In the genomic region with DNA sequence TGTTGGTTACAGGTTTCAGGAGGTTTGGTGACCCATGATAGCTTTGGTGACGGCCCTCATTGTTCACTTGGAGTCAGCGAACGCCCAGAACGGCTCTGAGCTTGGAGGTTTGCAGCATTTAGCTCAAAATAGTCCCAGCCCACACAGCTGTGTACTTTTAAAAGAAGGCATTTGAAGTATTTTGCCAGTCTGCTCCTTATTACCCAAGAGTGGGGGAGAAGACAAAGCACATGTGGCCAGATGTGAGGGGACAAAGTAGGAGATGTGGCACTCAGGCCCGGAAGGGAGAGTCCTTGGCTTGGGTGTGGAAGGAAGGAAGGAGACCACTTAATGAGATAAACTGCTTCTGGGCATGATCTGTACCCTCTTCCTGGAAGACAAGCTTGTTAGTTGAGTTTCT, we compare ENCODE assay signal across 9 mouse cellular contexts. TPM values are rescaled to one million over a fixed set of nuclear protein-coding genes. Genes with fewer than 3 reads are reported as not detected.
DNase-seq lines count a peak whose midpoint lies in the region; ATAC-seq and TF ChIP-seq lines count a peak whose summit lies in the region.
"Had no signal": no experiment of that assay in that cellular context is flagged by ENCODE, and none has a peak within 500 bp of the region (broad histone marks: within the 10 kb centered on the region; RNA-seq: fewer than 3 reads in every experiment).

No protein-coding gene starts in this region.

- WGBS in kidney, adult 2 months: 55% methylated on average over 5 of the region's 5 CpGs
- 68% methylated on average over 5 of the region's 5 CpGs for WGBS in forebrain, embryonic 14.5 days
- WGBS in limb, embryonic 13.5 days: 27% methylated on average over 5 of the region's 5 CpGs
- 60% methylated on average over 5 of the region's 5 CpGs for WGBS in neural tube, embryonic 11.5 days

- no peak for DNase-seq in kidney, adult 2 months
- no peak for DNase-seq in kidney, adult 8-10 months
- DNase-seq in forebrain, embryonic 14.5 days (ENCODE audit: low spot score): no peak
- DNase-seq in neural tube, embryonic 11.5 days (ENCODE audit: low spot score): no peak
- DNase-seq in thymus, postnatal 0 days (ENCODE audit: low spot score): no peak
- DNase-seq in cerebellum, adult 11 months: no peak
- DNase-seq in thymus, postnatal 14 days: no peak
- DNase-seq: kidney, adult 11 months had no signal

- H3K4me1 ChIP-seq in kidney, adult 2 months (ENCODE audit: control insufficient read depth, insufficient read depth, low read length): no peaks in the 10 kb centered on the region
- no peaks in the 10 kb centered on the region; the same call in 1 of the 2 replicates for H3K4me1 ChIP-seq in forebrain, embryonic 14.5 days (ENCODE audit: control insufficient read depth, insufficient read depth, low read length)
- H3K4me1 ChIP-seq in limb, embryonic 13.5 days: peaks cover 40% of the 10 kb centered on the region
- H3K4me1 ChIP-seq in neural tube, embryonic 11.5 days (ENCODE audit: control insufficient read depth, insufficient read depth, low read length): peaks cover 7% of the 10 kb centered on the region; the same call in 1 of the 2 replicates

- no peak overlapping the region for H3K27ac ChIP-seq in kidney, adult 2 months (ENCODE audit: insufficient read depth, low read depth, low read length)
- H3K27ac ChIP-seq in forebrain, embryonic 14.5 days (ENCODE audit: low read depth, low read length): no peak overlapping the region
- H3K27ac ChIP-seq in limb, embryonic 13.5 days: peak overlapping the region; percentile 67
- no peak overlapping the region for H3K27ac ChIP-seq in neural tube, embryonic 11.5 days (ENCODE audit: low read depth, low read length)

- H3K4me2 ChIP-seq in forebrain, embryonic 14.5 days (ENCODE audit: low read length): peak overlapping the region; percentile 92
- H3K4me2 ChIP-seq in limb, embryonic 13.5 days (replicated peaks): peak overlapping the region; percentile 98
- peak overlapping the region; percentile 98 for H3K4me2 ChIP-seq in neural tube, embryonic 11.5 days (ENCODE audit: low read depth)

- no peaks in the 10 kb centered on the region for H3K36me3 ChIP-seq in kidney, adult 2 months (ENCODE audit: control insufficient read depth, insufficient read depth, low read length)
- no peaks in the 10 kb centered on the region for H3K36me3 ChIP-seq in forebrain, embryonic 14.5 days (ENCODE audit: control insufficient read depth, insufficient read depth, low read length)
- H3K36me3 ChIP-seq in limb, embryonic 13.5 days: no peaks in the 10 kb centered on the region
- H3K36me3 ChIP-seq in neural tube, embryonic 11.5 days (ENCODE audit: control insufficient read depth, insufficient read depth, low read length): no peaks in the 10 kb centered on the region

- no peak for TF ChIP-seq POLR2A in kidney, adult 2 months (IDR thresholded peaks at IDR 0.05; ENCODE audit: low read depth, low read length)

- H3K27me3 ChIP-seq in kidney, adult 2 months (replicated peaks; ENCODE audit: control insufficient read depth, insufficient read depth, low read length): no peaks in the 10 kb centered on the region
- peaks cover 17% of the 10 kb centered on the region; the same call in 1 of the 2 replicates for H3K27me3 ChIP-seq in forebrain, embryonic 14.5 days (replicated peaks; ENCODE audit: control insufficient read depth, insufficient read depth, low read length)
- peaks cover 37% of the 10 kb centered on the region for H3K27me3 ChIP-seq in limb, embryonic 13.5 days
- peaks cover 12% of the 10 kb centered on the region; the same call in 1 of the 2 replicates for H3K27me3 ChIP-seq in neural tube, embryonic 11.5 days (ENCODE audit: control insufficient read depth, insufficient read depth, low read length)

- no peak for TF ChIP-seq CTCF in kidney, adult 2 months (conservative IDR thresholded peaks at IDR 0.05; ENCODE audit: insufficient read depth, insufficient read length, low read depth, low read length)

- peak overlapping the region; percentile 54 for H3K4me3 ChIP-seq in kidney, adult 2 months (ENCODE audit: insufficient read depth, low read depth, low read length)
- H3K4me3 ChIP-seq in forebrain, embryonic 14.5 days (ENCODE audit: low read depth, low read length): peak overlapping the region; percentile 61
- peak overlapping the region; percentile 65 for H3K4me3 ChIP-seq in limb, embryonic 13.5 days
- H3K4me3 ChIP-seq in neural tube, embryonic 11.5 days (ENCODE audit: low read depth, low read length): peak overlapping the region; percentile 58

- no peaks in the 10 kb centered on the region for H3K9me3 ChIP-seq in forebrain, embryonic 14.5 days (replicated peaks; ENCODE audit: control insufficient read depth, low read length)
- H3K9me3 ChIP-seq in limb, embryonic 13.5 days: no peaks in the 10 kb centered on the region; the same call in 1 of the 2 replicates
- no peaks in the 10 kb centered on the region for H3K9me3 ChIP-seq in neural tube, embryonic 11.5 days (ENCODE audit: control insufficient read depth, low read length)

- no peak for ATAC-seq in forebrain, embryonic 14.5 days
- ATAC-seq in limb, embryonic 13.5 days (ENCODE audit: low FRiP score, low read depth): no peak
- ATAC-seq in neural tube, embryonic 11.5 days (ENCODE audit: insufficient read depth, low FRiP score, low TSS enrichment): no peak

- peak overlapping the region; percentile 77; the same call in 1 of the 2 replicates for H3K9ac ChIP-seq in forebrain, embryonic 14.5 days (ENCODE audit: low read length)
- H3K9ac ChIP-seq in limb, embryonic 13.5 days: peak overlapping the region; percentile 78
- H3K9ac ChIP-seq in neural tube, embryonic 11.5 days (ENCODE audit: low read length): no peak overlapping the region

RNA-seq across cellular contexts. Expression of a gene that starts 1.3 kb away (rescaled TPM):
- 17.1 and 17.4 TPM in 2 replicates for polyA plus RNA-seq in kidney, adult 2 months (2012; rRNA removed)
- 13.2 and 22.6 TPM in 2 replicates for polyA plus RNA-seq in forebrain, embryonic 14.5 days (2014; fragmentation: Nextera tagmentation; extraction: Ambion mirVana)
- polyA plus RNA-seq in limb, embryonic 13.5 days (2015; fragmentation: Nextera tagmentation; extraction: Ambion mirVana): 37.4 TPM in 2 replicates
- 24.1 and 24.3 TPM in 2 replicates for polyA plus RNA-seq in neural tube, embryonic 11.5 days (2014; fragmentation: Nextera tagmentation; extraction: Ambion mirVana)
- polyA plus RNA-seq in thymus, postnatal 0 days (2015; fragmentation: Nextera tagmentation; extraction: Ambion mirVana): 10.4 and 11.7 TPM in 2 replicates
